Mouse (Mus musculus) embryonic fibroblast, embryonic 13.5 days (primary cell): Measurements from ENCODE around the gene Cd80. TPM values are rescaled to one million over a fixed set of nuclear protein-coding genes. Genes with fewer than 3 reads are reported as not detected.

Source experiments
- H3K27ac ChIP-seq: 2 replicates; pipeline ENCODE4 v1.5.1; 2012; ENCODE audit warnings: low read length, control low read depth, inconsistent platforms; ENCODE audit not compliant: insufficient read depth
- H3K4me1 ChIP-seq: 2 replicates; pipeline ENCODE4 v1.6.1; 2011; ENCODE audit warnings: low read length; ENCODE audit not compliant: control insufficient read depth, insufficient read depth
- H3K4me3 ChIP-seq: 2 replicates; pipeline ENCODE4 v1.5.1; 2011; ENCODE audit warnings: mild to moderate bottlenecking, control low read depth, low read length; ENCODE audit not compliant: insufficient read depth
- CTCF ChIP-seq: IDR thresholded peaks from 2 replicates; pipeline ENCODE4 v1.5.1; 2011; ENCODE audit warnings: mild to moderate bottlenecking, control low read depth, low read length, moderate library complexity, borderline replicate concordance; ENCODE audit not compliant: insufficient read depth
- POLR2A ChIP-seq: IDR thresholded peaks from 2 replicates; pipeline ENCODE4 v1.6.1; 2011; ENCODE audit warnings: low read depth, mild to moderate bottlenecking, control low read depth, low read length, moderate library complexity
- polyA plus RNA-seq: library from polyadenylated mRNA; stranded (reverse); fragments of >200 nt; gene quantifications from 2 replicates; pipeline ENCODE4 v1.2.4, GENCODE M21; 2011; ENCODE audit warnings: low read depth; ENCODE audit not compliant: missing spikeins, insufficient read length

The Cd80 gene
- polyA plus RNA-seq, 1 experiment: 22.9 TPM

DNA sequence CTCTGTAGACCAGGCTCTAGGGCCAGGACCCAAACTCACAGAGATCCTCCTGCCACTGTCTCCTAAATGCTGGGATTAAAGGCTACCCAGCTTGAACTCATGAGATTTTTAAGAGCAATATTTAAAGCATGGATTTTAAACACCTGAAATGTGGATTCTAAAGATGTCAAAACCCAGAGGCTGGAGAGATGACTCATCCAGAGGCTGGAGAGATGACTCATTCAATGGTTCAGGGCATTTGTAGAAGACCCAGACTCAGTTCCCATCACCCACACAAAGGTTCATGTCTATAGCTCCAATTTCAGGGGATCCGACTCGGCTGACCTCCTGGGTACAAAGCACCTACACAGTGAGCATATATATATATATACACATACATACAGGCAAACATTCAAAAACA is 63.8 kb downstream of the Cd80 start:
- no peak for TF ChIP-seq POLR2A
- no peak for TF ChIP-seq CTCF
- Histone ChIP-seq H3K4me1 (peaks cover 5% of the 10 kb centered on the region), H3K27ac (no peak overlapping the region), H3K4me3 (no peak overlapping the region)

DNA sequence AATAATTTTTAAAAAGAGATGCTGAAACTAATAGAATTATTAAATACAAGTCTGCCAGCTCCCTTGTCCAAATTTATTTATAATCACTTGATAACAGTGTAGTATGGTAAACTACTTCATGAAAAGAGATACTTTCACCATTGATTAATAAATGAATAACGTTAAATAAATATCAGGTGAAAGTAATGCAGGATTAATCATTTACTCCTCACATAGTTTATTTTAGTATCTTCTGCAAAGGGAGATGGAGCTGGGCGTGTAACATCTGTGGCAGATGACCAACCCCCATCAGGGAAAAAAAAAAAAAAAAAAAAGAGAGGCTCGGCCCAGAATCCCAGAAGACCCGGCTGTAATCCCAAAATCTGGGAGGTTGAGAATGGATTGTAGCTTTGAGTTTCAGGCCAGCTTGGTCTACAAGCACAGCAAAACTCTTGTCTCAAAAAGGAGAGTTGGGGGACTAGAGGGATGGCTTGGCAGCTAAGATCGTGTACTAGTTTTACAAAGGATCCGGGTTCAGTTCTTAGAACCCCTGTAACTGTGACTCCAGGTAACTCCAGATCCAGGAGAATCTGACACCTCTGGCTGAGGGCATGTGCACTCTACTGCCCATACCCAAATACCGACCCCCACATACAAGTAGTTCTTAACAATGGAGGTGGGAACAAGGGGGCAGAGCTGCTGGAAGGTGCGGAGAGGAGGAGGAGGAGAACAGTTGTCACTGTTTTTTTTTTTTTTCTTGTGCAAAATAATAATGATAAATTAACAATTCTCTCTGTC is 66.0 kb downstream of the Cd80 start:
- peak overlapping the region; percentile 22; the same call in 1 of the 2 replicates for H3K27ac ChIP-seq
- no peak for TF ChIP-seq POLR2A
- TF ChIP-seq CTCF: no peak
- H3K4me1 ChIP-seq: peaks cover 5% of the 10 kb centered on the region
- peak overlapping the region; percentile 70 for H3K4me3 ChIP-seq

DNA sequence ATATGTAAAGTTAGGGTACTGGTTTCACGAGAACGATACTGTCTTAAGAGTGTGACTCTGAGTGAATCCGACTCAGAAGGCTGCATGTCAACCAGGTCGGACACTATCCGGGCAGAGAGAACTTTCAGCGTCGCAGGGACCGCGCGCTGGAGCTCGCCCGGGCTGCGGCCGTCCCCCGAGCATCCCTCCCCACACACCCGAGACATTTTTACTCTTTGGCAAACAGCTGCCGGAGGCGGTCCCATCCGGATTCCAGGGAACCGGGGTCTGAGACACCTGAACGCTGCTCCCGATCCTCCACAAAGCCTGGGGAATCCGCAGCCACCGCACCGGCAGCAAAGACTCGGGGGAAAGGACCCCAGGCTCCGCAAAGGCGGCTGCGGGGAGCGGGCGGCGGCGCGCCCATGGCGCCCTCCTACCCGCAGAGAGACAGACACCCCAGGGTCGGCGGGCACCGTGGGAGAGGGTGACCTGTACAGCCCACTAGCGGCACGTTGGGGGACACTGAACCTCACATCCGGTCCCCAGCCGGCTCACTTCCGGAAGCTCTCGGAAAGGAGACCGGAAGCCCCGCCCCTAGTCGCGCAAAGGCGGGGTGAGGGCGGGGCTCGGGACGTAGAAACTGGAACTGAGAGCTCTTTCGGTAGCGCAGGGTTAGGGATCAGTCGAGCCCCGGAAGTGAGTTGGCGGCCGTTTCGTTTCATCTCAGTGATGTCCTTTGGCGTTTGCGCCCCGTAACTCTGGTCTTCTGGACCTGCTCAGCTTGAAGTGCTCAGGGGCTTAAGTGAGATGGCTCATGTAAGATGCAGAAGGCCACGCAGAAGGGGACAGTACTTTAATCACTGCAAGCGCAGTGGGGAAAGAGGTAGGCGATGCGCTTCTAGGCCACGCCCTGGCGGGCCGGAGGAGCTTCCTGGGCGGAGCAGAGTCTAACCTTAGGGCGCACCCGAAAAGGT is 67.0 kb downstream of the Cd80 start, which contains the start of gene Timmdc1:
TSS of gene Timmdc1 (minus strand) at position 535 of the 956 bp plus-strand sequence.
- TF ChIP-seq CTCF (no peak), POLR2A (peak; percentile 94)
- peak within 1 kb of the TSS; percentile 81 for H3K4me3 ChIP-seq

DNA sequence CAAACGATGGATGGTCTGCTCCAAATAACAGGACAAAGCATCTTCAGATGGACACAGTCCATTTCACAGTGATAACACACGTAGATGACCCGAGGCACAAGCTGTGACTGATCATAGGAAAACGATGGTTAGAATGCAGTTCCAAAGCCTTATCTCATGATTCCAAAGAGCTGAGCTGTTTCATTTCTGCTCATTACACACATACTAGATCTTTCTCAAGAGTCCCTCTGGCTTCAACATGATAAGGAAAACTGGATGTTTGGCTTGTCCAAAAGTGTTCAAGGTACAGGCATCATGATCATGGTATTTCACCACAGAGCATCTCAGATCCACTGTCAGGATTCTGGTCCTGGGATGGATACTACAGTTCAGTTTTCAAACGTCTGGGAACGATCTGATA is 70.9 kb downstream of the Cd80 start:
- no peak overlapping the region for H3K27ac ChIP-seq
- no peak overlapping the region for H3K4me3 ChIP-seq
- H3K4me1 ChIP-seq: no peaks in the 10 kb centered on the region
- TF ChIP-seq CTCF (no peak), POLR2A (no peak)

More for the DNA sequence above, 67.0 kb downstream of the Cd80 start, which contains the start of gene Timmdc1:
- Histone ChIP-seq H3K27ac (peak within 1 kb of the TSS; percentile 97), H3K4me1 (peaks cover 5% of the 10 kb centered on the region)

DNA sequence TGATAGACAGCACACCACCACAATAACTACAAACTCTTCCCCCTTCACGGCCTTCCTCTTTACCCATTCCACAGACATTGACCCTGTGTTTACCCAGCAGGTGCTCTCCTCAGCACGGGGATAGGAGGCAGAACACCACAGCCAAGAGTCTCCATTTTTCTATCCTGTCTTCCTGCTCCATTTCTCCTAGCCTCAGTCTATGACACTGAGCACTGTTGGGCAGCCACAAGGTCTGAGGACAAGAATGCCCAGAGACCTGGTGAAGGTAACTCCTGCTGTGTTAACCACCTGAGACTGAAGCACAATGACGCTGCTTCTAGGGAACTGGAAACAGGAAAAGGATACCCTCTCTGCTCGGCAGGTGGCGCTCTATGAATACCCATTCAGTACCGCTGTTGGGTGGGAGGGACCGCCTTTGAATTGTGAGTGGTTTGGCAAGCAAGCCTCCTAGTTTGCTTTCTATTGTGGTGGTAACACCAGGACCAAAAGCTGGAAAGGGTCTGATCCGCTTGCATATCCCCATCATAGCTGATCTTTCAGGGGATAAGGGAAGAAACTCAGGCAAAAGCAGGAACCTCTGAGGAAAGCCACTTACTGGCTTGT is 81.3 kb downstream of the Cd80 start:
- Histone ChIP-seq H3K4me3 (no peak overlapping the region), H3K4me1 (no peaks in the 10 kb centered on the region), H3K27ac (no peak overlapping the region)
- TF ChIP-seq CTCF (peak; percentile 43; the same call in 1 of the 2 replicates), POLR2A (no peak)

DNA sequence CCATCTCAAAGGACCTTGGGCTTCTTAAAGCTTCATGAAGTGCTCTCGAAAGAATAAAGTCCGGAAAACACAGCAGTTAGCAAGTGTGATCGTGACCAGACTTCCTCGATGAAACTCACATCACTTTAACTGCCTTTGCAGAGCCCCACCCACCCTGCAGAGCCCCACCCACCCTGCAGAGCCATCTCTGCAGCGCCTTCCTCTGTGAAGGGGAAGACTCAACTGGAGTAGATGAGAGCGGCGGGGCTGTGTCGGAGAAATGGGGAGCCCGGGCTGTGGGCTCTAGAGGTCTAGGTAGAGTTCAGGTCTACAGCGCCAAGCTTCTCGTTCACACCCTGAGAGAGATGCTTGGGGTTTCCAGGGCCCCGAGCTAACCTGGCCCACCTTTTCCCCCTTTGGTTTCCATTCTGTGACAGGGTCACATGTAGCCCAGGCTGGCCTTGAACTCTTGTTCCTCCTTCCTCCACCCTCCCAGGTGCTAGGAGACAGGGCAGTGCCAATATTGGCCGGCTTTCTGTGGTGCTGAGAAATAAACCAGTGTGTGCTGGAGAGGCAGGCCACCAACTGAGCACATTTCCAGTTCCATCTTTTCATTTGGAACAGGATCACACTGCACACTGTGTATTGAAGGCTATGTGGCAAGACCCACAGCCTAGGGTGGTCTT is 83.5 kb downstream of the Cd80 start:
- Histone ChIP-seq H3K27ac (no peak overlapping the region), H3K4me1 (no peaks in the 10 kb centered on the region), H3K4me3 (no peak overlapping the region)
- TF ChIP-seq CTCF: no peak

Other genes with a start within 250 kb of the Cd80 start
- gene Nr1i2, start 160.7 kb upstream of the Cd80 start, polyA plus RNA-seq: not detected in 2 replicates
- gene Maats1, start 113.4 kb upstream of the Cd80 start, polyA plus RNA-seq: not detected in 2 replicates
- 93.2 and 102 TPM in 2 replicates for gene Cox17, start 108.6 kb upstream of the Cd80 start, polyA plus RNA-seq
- 1.4 TPM in 1 of 2 replicates, not detected in the other for gene Gm21987, start 108.5 kb upstream of the Cd80 start, polyA plus RNA-seq
- 0.60 and 1.0 TPM in 2 replicates for gene Popdc2, start 93.4 kb upstream of the Cd80 start, polyA plus RNA-seq
- gene Pla1a, start 22.4 kb upstream of the Cd80 start, polyA plus RNA-seq: 1.2 and 2.2 TPM in 2 replicates
- 53.9 and 66.6 TPM in 2 replicates for gene Adprh, start 2.9 kb upstream of the Cd80 start, polyA plus RNA-seq
- 29.0 and 38.0 TPM in 2 replicates for gene Timmdc1, start 67.1 kb downstream of the Cd80 start, polyA plus RNA-seq
- gene Poglut1, start 94.7 kb downstream of the Cd80 start, polyA plus RNA-seq: 64.5 and 67.0 TPM in 2 replicates
- gene Tmem39a, start 103.1 kb downstream of the Cd80 start, polyA plus RNA-seq: 127 and 143 TPM in 2 replicates